Mouse (Mus musculus): ENCODE data around the gene Il2rb.

GRCm38 (mm10) chr15:78483311-78483710 lies 11.8 kb downstream of the Il2rb start:
- no peak for TF ChIP-seq CTCF (IDR thresholded peaks at IDR 0.05; ENCODE audit: insufficient read depth, low read length)
- no peak for TF ChIP-seq POLR2A (IDR thresholded peaks at IDR 0.05; ENCODE audit: borderline replicate concordance, extremely low read depth, low read depth, low read length)

Measured in lung, adult 2 months (tissue).